ENCODE assay signal across 27 mouse cellular contexts in genomic region chr11:118859839-118860238, GRCm38 (mm10). TPM values are rescaled to one million over a fixed set of nuclear protein-coding genes. Genes with fewer than 3 reads are reported as not detected.
"Had no signal": no experiment of that assay in that cellular context is flagged by ENCODE, and none has a peak within 500 bp of the region (broad histone marks: within the 10 kb centered on the region; RNA-seq: fewer than 3 reads in every experiment).

No protein-coding gene starts in this region.

- H3K4me3 ChIP-seq: embryonic facial prominence, embryonic 10.5 days; embryonic facial prominence, embryonic 12.5 days; embryonic facial prominence, embryonic 13.5 days; embryonic facial prominence, embryonic 15.5 days; erythroblast, embryonic 14.5 days; forebrain, embryonic 10.5 days; forebrain, embryonic 12.5 days; forebrain, embryonic 13.5 days; forebrain, embryonic 15.5 days; gastrocnemius, adult 2 months; heart, adult 2 months had no signal

- H3K4me1 ChIP-seq: embryonic facial prominence, embryonic 12.5 days; embryonic facial prominence, embryonic 13.5 days; embryonic facial prominence, embryonic 15.5 days had no signal

- DNase-seq: cerebellum, adult 8-10 months; cerebellum, adult 9-11 months; cerebellum, postnatal 14 days; cerebellum, postnatal 36 days; embryo, embryonic 11 days; forebrain, postnatal 0 days; gastrocnemius, adult 2 months; gastrocnemius, postnatal 10 days; gastrocnemius, postnatal 14 days; gastrocnemius, postnatal 25 days; gastrocnemius, postnatal 36 days; heart, adult 11 months; heart, adult 18-20 months; heart, adult 2 months had no signal

- H3K27me3 ChIP-seq: embryonic facial prominence, embryonic 12.5 days; embryonic facial prominence, embryonic 13.5 days; embryonic facial prominence, embryonic 15.5 days; forebrain, embryonic 12.5 days; forebrain, embryonic 13.5 days; forebrain, embryonic 15.5 days had no signal

- H3K27ac ChIP-seq: embryonic facial prominence, embryonic 10.5 days; embryonic facial prominence, embryonic 12.5 days; embryonic facial prominence, embryonic 13.5 days; embryonic facial prominence, embryonic 15.5 days; forebrain, embryonic 10.5 days; forebrain, embryonic 12.5 days; forebrain, embryonic 13.5 days; forebrain, embryonic 15.5 days; gastrocnemius, adult 2 months; heart, adult 2 months had no signal

- ATAC-seq: forebrain, embryonic 13.5 days; forebrain, embryonic 14.5 days; forebrain, embryonic 15.5 days; forebrain, embryonic 16.5 days; forebrain, postnatal 0 days had no signal

RNA-seq across cellular contexts. Expression of gene Rbfox3, which starts 51.6 kb away (rescaled TPM):
- total RNA-seq: common myeloid progenitor, adult 5-6 weeks; granulocyte monocyte progenitor cell, adult 5-6 weeks had no signal
- polyA plus RNA-seq: heart, adult 2 months had no signal
